Mouse (Mus musculus) mesoderm, embryonic 11.5 days (tissue): ENCODE results near the gene Tedc1.
"Not testable (repeated sequence)": the region's sequence is repeated elsewhere in the genome, so short reads cannot be mapped to it uniquely, and the experiment has no call there.

Experiments
- DNase-seq: peaks from one replicate; pipeline ENCODE4 v3.0.0-alpha.2; 2012; ENCODE audit warnings: low read depth, low spot score

The Tedc1 gene

GRCm38 (mm10) chr12:113152991-113153525 is 3.2 kb upstream of the Tedc1 start:
- no peak for DNase-seq

GRCm38 (mm10) chr12:113153971-113154370 is 2.2 kb upstream of the Tedc1 start:
- DNase-seq = no peak

DNA sequence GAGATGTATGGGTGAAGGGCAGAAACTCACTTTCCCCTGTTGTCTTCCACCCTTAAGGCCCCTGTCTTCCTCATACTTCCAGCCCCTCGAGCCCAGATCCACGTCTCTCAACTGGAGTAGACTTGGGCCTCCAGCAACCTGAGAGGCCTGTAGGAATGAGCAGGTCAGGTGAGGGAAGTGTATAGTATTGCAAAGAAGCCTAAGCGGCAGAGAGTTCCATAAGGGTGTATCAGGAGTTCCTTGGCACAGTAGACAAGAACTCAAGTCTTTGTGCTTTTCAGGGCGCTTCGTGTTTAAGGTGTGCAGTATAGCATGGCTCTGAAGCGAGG is 1.5 kb upstream of the Tedc1 start:
- DNase-seq = no peak

DNA sequence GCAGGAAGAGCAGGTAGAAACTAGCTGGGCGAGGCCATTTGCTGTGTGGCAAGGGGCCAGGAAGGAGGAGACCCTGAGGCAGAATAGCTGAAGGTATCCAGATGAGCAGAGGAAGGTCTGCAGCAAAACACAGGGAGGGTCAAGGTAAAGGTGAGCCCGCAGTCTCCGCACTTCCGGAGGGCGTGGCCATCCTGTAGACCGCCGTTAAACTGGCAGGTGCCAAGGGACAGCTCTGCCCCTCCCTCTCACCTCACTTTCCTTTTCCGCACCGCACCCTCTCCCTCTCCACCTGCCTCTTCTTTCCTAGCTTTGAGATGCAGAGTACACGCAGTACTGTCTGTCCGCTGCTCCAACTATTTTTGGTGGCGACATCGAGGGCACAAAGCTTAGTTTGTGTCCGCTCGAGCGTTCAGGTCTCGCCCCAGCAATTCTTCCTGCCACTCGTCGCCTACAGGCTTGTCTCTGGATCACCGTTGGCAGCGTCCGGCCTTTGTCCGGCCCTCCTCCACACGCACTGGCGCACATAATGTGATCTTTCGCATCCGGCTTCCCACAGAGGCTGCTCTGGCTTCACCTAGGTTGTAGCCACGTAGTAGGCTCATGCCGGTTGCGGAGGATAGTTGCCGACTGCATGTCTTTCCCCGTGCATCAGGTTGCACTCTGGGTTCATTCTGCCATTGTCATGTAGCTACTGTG is 997 bp upstream of the Tedc1 start:
- DNase-seq = no peak

- DNase-seq = no peak
These were observed 314 bp downstream of the Tedc1 start for GRCm38 (mm10) chr12:113156540-113156929.

DNA sequence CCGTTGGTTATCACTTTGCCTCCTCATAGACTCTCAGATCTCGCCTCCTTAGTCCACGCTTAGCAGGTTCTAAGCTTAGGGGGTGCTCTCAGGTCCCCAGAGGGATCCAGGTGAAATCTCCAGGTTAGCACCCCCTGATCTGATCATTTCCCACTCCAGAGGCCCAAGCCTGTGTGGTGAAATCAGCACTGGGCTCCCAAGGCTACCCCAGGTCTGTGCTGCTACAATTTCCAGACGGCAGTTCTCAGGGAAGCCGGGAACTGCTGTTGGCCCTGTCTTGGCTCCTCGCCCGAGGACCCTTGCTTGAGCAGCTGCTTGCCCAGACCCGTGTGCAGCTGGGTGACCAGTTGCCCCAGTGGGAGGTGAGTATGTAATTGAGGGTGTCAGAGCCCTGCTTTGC is 781 bp downstream of the Tedc1 start:
- DNase-seq = no peak

DNA sequence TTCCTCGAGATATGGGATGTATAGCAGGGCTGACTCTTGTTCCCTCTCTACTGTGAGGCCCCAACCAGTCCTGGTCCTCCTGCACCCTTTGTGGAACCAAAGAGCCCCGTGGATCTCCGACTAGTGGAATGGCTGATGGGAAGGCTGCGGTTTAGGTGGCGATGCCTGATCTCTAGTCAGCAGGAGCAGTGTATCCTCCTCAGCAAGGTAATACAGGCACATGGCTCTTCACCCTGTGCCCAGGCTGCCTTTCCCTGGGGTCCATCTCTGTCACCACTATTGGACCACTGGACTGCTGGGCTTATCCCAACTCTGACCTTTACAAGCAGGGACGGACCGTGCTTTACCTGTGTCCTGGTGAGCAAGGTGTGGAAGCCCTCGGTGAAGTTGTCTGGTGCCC is 1.3 kb downstream of the Tedc1 start:
- no peak for DNase-seq

- DNase-seq = no peak
These were observed 1.8 kb downstream of the Tedc1 start for GRCm38 (mm10) chr12:113157971-113158370.

GRCm38 (mm10) chr12:113163561-113164006 is 7.4 kb downstream of the Tedc1 start:
- no peak for DNase-seq

DNA sequence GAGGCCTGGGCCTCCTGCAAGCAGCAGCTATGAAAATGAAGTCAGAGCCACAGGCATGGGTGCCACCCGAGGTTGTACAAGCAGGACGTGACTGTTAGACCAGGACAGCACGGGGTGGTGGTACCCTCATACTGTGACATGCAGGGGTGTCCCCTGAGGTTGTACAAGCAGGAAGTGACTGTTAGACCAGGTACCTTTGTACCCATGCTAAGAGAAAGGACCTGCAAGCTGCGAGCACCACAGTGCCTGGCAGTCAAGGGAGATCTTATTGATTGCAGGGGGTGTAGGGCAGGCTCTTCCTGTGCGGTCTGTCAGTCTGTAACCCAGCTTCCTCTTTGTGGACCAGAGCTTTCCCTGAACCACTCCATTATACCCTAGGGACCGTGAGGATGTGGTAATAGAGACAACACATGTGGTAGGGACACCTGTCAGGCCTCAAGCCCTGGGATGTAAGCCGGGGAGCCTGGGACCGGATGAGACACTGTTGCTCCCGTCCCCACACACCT is 11.9 kb downstream of the Tedc1 start:
- no peak for DNase-seq

GRCm38 (mm10) chr12:113176960-113177725 is 20.9 kb downstream of the Tedc1 start:
- DNase-seq = no peak

DNA sequence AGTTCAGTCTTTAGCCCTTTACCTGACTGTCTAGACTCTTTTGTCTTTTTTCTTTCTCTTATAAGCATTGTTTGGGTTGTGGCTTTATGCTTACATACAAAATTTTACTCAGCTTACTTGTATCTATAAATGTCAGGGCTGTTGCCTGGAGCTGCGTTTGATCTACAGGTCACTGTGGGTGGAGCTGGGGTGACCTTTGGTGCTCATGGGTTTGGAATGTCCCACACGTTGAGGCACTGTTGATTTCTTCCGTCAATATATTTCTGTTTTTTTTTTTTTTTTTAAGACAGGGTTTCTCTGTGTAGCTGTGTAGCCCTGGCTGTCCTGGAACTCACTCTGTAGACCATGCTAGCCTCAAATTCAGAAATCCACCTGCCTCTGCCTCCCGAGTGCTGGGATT is 24.8 kb downstream of the Tedc1 start:
- no peak for DNase-seq

DNA sequence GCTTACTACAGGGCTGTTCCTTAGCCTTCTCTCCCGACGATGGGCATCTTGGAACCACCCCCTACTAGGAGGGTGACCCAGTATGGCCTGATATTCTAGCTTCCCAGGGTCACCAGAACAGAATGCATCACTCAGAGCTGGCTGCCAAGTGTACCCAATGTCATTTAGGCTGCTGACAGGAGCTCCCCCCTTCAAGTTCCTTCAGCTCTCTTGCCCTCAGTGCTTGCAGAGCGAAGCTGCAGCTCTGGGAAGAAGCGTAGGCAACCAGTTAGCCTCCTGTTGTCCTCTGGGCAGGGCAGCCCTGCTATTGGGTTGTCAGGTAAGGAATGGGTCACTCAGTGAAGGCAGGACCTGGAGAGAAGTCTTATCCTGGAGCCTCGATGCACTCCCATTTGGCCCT is 28.7 kb downstream of the Tedc1 start:
- no peak for DNase-seq

- DNase-seq = peak; percentile 50
These were observed 29.4 kb downstream of the Tedc1 start, which contains the start of gene Tmem121 for GRCm38 (mm10) chr12:113185442-113186291. Tmem121 (plus strand) TSS chr12:113185930.

DNA sequence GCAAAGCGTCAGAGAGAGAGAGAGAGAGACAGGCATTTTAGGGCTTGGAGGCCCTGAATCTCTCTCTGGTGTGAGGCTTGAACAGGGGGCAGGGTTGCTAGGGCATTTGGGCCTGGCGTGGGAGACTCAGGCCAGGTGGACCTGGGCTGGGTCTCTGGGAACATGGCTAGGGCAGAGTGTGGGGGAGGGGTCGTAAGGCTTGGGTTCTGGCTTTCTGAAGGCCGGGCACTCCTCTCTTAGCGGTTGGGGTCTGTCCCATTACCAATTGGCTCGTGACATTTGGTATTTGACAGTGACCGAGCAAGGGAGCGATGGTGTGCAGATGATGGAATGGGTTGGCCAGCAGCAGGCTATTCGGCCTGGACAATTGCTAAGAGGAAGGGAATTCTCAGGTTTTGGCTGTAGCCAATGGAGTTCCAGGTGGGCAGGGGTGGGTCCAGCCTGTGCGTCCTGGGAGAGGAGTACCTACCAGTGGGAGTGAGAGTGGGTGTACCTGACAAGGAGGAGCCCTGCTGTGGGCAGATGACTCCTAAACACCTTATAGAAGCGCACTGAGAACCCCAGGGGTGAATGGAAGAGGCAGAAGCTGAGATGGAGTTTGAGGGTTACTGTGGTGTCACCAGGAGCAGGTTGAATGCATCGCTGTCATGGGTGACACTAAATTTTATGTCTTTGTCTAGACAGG is 30.2 kb downstream of the Tedc1 start:
- DNase-seq = no peak

- DNase-seq = no peak
These were observed 30.8 kb downstream of the Tedc1 start for GRCm38 (mm10) chr12:113187011-113187375.

- peak; percentile 90 for DNase-seq
These were observed 31.5 kb downstream of the Tedc1 start for GRCm38 (mm10) chr12:113187584-113188295.

DNA sequence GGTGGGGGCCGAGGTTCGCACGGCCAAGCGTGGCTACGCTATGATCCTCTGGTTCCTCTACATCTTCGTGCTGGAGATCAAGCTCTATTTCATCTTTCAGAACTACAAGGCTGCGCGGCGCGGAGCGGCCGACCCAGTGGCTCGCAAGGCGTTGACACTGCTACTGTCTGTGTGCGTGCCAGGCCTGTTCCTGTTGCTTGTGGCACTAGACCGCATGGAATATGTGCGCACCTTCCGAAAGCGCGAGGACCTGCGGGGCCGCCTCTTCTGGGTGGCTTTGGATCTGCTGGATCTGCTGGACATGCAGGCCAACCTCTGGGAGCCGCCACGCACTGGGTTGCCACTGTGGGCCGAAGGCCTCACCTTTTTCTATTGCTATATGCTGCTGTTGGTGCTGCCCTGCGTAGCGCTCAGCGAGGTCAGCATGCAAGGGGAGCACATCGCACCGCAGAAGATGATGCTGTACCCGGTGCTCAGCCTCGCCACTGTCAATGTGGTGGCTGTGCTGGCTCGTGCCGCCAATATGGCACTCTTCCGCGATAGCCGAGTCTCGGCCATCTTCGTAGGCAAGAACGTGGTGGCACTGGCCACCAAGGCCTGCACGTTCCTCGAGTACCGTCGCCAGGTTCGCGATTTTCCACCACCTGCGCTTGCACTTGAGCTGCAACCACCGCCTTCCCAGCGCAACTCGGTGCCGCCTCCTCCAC is 32.3 kb downstream of the Tedc1 start:
- no peak for DNase-seq

DNA sequence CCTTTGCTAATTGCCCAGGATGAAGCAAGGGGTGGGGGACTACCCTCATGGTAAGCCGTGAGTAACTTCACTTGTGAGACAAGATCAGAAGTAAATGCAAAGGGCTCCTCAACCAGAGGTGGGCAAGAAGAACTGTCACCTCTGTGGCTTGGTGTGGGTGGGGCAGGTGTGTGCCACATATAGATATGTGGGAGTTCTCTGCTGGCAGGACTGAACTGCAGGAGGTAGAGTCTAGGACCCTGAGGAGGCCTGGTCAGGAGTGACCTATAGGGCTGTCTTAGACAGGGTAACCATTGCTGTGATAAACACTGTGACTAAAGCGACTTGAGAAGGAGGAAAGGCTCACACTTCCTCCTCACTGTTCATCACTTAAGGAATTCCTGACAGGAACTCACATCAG is 37.2 kb downstream of the Tedc1 start:
- no peak for DNase-seq

DNA sequence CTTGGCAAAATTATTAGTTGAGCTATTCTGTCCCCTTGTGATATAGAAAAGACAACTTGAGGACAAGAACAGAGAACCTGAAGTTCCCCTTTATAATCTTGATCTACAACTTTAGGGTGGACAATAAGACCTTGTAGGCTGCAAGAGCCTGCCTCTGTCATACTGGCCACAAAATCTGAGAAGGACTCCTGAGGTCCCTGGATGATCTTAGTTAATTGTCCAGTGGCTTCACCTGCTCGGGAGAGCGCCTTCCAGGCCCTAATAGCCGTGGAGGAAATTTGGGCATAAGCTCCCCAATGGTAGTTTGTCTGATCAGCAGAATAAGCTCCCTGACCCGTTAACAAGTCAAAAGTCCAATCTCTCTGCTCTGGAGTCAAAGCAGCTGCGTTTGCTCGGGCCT is 42.9 kb downstream of the Tedc1 start:
- not testable (repeated sequence) for DNase-seq
